Mouse (Mus musculus): ENCODE data around the gene Ntrk3.
A peak's percentile ranks its signal among the peaks of the same experiment; 100 is the strongest.

Gene Ntrk3

GRCm38 (mm10) chr7:78581341-78581740 lies 156.5 kb downstream of the Ntrk3 start:
- DNase-seq (ENCODE audit: inconsistent age in 2 of 2, low spot score in 1 of 2) = no peak

- DNase-seq (ENCODE audit: inconsistent age in 2 of 2, low spot score in 1 of 2) = peak; percentile 59 to 88
Measured at GRCm38 (mm10) chr7:78579461-78580234, 158.2 kb downstream of the Ntrk3 start.

DNA sequence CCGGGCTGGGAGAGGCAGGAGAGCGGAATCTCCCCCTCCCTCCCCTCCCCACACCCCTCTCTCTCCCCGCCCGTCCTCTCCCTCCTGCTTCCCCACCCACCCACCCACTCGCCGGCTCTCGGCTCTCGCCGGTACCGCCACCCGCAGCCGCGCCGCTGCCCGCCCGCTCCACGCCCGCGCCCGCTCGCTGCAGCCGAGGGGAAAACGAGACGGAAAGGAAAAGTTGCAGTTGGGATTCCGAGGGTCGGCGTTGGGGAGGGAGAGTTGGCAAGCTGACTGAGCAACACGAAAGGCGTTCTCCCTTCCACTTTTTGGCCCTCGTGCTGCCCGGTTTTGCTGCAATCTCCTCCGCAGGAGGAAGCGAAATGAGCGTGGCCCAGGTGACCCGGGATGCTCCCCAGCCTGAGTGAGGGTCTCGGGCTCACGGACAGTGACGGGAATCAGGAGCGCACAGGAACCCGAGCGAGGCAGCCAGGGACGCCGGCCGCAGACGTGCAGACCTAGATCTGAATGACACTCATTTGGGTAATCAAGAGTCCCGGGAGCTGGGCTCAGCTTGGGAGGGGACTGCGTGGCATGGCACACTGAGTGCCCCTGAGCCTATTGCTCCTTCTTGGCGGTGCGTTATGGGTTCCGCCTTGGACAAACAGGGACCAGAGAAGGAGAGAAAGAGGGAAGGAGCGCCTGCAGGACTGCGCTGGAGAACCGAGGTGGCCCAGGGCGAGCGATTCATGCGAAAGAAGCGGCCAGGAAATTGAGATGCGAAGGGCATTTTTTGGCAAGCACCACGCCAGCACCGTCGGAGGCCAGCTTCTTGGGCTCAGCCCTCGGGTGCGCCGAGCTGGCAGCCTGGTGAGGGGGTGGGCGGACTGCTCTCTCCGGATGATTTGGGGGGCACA lies 159.1 kb downstream of the Ntrk3 start:
- DNase-seq (ENCODE audit: inconsistent age in 2 of 2, low spot score in 1 of 2) = peak; percentile 36 to 85

DNA sequence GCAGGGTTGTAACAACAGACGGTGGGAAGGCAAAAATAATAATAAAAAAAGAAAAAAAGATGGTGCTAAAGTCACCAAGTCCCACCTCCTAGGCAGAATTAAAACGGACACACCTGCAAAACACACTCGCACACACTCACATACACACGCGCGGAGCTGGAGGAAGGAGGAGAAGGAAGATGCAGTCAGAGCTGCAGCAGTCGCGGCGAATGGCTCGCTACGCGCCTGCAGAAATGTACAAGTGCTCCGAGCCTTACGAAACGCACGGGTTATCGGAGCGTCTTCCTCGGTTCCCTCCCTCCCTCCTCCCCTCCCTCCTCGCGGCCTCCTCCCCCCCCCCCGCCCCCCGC lies 159.7 kb downstream of the Ntrk3 start:
- DNase-seq (ENCODE audit: inconsistent age in 2 of 2, low spot score in 1 of 2) = peak; percentile 31 to 74

GRCm38 (mm10) chr7:78577462-78578110 lies 160.2 kb downstream of the Ntrk3 start:
- peak; percentile 23 to 70 for DNase-seq (ENCODE audit: inconsistent age in 2 of 2, low spot score in 1 of 2)

DNA sequence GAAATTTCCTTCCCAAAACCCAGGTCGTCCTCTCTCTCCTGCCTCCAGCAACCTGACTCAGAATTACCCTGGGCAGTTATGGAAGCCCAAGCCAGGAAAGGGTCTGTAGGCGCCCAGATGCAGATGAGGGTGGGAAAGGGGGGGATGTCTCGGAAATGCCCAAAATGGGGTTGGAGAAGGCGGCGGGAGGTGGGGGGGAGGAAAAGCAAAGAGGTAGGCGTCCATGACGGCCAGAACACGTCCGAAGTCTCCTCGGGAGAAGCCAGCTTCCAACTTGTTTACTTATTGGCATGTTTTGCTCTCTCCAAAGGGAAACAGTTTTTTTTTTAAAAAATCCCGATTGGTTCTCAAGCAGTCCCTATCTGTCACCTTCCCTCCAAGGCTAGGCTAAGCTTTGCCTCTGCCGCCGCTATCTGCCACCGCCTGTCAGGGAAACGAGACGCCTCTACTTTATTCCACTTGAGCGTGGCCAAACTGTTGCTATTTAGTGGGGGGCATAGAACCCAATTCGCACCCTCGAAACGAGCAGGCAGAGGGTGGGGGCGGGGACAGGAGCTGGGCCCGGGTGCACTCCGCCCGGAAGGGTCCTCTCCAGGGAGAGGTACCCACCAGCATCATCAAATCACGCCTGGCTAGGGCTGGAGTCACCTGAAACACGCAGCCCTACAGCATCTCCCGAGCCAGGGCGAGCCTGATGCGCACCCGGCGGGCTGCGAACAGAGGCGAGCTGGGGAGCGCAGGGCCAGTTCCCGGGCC lies 160.9 kb downstream of the Ntrk3 start:
- peak; percentile 41 to 82 for DNase-seq (ENCODE audit: inconsistent age in 2 of 2, low spot score in 1 of 2)

DNA sequence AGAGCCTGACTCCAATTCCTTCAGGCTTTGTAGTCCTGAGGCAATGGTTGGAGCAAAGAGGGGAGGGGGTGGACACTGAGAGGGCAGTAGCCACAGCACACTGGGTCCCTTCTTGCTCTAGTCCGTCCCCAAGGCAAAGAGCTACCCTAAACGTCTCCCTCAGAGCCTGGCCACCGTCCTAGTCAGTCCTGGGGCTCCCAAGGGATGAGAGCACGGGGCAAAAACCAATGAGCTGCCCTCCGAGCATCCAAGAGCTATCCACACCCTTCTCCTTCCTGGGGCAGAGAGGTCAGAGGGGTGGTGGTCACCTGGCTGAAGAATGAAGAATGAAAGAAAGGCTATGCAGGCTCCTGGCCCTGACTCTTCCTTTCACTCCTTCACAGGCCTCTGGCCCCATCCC lies 161.6 kb downstream of the Ntrk3 start:
- no peak for DNase-seq (ENCODE audit: inconsistent age in 2 of 2, low spot score in 1 of 2)

GRCm38 (mm10) chr7:78575556-78575955 lies 162.3 kb downstream of the Ntrk3 start:
- DNase-seq (ENCODE audit: inconsistent age in 2 of 2, low spot score in 1 of 2) = no peak

DNA sequence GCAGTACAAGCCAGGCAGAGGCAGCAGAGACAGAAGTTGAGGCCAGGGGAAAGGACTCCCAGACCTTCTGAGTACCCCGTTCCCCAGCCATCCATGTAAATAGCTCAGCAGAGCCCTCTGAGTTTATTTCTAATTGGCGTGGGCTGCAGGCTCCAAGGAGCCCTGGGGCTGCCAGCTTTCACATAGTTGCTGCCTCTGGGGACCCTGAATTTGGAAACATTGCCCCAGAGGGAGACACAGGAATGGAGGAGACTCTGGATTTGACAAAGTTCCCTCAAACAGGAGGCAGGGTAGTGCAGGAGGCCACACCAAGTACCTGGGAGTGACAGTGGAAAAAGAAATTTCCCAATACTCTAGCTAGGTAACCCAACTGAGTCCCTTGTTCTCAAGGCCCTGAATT lies 166.6 kb downstream of the Ntrk3 start:
- peak; percentile 2 to 45 for DNase-seq (ENCODE audit: inconsistent age in 2 of 2, low spot score in 1 of 2)

- DNase-seq (ENCODE audit: inconsistent age in 2 of 2, low spot score in 1 of 2) = no peak
Measured at GRCm38 (mm10) chr7:78569255-78569618, 168.6 kb downstream of the Ntrk3 start.

DNA sequence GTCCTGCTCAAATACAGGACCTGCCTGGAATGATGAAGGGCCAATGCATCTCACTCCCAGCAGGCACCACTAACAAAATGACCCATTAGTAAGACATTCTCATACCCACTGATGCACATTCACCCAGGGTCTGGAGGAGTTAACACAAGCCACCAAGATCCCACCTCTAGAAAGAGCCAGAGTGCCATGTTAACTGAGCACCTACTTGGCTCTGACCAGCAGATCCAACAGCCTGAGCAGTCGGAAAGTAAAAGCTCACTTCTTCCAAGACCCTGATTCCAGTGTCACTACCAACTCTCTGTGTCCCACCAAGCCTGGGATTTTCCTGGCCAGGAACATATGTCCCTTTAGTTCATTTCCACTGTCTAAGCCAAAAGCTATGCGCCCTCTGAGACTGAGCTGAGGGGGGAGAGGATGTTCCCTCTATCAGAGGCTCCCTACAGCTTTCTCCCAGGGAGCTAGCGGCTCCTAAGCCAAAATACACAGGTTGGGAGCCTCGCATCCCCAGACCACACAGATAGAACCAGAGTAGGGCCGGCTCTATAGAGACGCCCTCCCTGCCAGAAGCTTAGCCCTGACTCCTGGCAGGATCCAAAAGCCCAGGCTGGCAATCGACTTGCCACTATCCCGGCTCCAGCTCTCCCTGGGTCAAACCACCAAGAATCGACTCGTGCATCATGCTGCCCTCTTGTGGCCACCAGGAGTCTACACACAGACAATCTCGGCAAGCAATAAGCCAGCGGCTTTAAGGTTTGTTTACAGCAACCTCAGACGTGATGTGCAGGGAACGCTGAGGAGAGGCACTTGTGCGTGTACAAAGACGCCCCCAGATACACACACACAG lies 169.2 kb downstream of the Ntrk3 start:
- peak; percentile 74 to 93 for DNase-seq (ENCODE audit: inconsistent age in 2 of 2, low spot score in 1 of 2)

- DNase-seq (ENCODE audit: inconsistent age in 2 of 2, low spot score in 1 of 2) = peak; percentile 27 to 89
Measured at GRCm38 (mm10) chr7:78566617-78567016, 171.2 kb downstream of the Ntrk3 start.

- no peak for DNase-seq (ENCODE audit: inconsistent age in 2 of 2, low spot score in 1 of 2)
Measured at GRCm38 (mm10) chr7:78565386-78565785, 172.4 kb downstream of the Ntrk3 start.

DNA sequence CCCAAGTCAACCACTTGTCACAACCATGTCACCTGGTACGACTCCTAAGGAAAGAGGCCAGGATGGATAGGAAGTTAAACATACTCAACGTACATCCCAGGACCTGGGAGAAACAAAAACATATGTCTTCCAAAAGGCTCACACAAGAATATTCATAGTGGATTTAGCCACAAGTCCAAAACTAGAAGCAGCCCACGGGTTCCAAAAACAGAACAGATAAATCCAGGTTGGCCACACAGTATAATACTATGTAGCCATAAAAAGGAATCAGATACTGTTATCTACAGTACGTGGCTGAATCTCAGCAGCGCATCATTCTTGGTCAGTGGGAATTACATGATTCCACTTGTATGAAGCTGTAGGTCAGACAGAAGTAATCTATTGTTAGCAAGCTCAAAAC lies 179.3 kb downstream of the Ntrk3 start:
- DNase-seq (ENCODE audit: inconsistent age in 2 of 2, low spot score in 1 of 2) = no peak

- DNase-seq (ENCODE audit: inconsistent age in 2 of 2, low spot score in 1 of 2) = no peak
Measured at GRCm38 (mm10) chr7:78555532-78555931, 182.3 kb downstream of the Ntrk3 start.

- no peak for DNase-seq (ENCODE audit: inconsistent age in 2 of 2, low spot score in 1 of 2)
Measured at GRCm38 (mm10) chr7:78549461-78549860, 188.4 kb downstream of the Ntrk3 start.

DNA sequence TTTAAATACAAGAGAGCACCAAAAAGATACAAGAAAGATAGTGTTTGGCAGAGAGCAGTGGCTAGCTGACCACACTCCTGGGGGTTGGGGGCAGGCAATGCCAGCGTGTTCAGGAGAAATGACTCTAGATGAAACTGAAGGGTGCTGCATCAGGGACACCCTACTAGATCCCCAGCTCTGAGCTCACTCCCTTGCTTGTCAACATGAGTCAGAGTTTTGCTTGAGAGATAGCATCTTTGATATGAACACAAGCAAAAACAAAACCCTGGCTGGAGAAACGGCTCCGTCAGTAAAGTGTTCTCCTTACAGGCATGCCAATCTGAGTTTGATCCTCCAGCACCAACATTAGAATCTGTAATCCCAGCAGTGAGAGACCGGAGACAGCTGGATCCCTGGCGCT lies 189.1 kb downstream of the Ntrk3 start:
- DNase-seq (ENCODE audit: inconsistent age in 2 of 2, low spot score in 1 of 2) = peak; percentile 23 to 75

- DNase-seq (ENCODE audit: inconsistent age in 2 of 2, low spot score in 1 of 2) = no peak
Measured at GRCm38 (mm10) chr7:78546551-78546950, 191.3 kb downstream of the Ntrk3 start.

GRCm38 (mm10) chr7:78542468-78542867 lies 195.3 kb downstream of the Ntrk3 start:
- DNase-seq (ENCODE audit: inconsistent age in 2 of 2, low spot score in 1 of 2) = no peak

GRCm38 (mm10) chr7:78530286-78530685 lies 207.5 kb downstream of the Ntrk3 start:
- no peak for DNase-seq (ENCODE audit: inconsistent age in 2 of 2, low spot score in 1 of 2)

All from adrenal gland, adult (tissue).